8 mouse cellular contexts compared by ENCODE assay signal in genomic region chr16:94724747-94725211, GRCm38 (mm10).
DNase-seq lines count a peak whose midpoint lies in the region; ATAC-seq and TF ChIP-seq lines count a peak whose summit lies in the region.

No protein-coding gene starts in this region.

- TF ChIP-seq POLR2A in testis, adult 2 months (IDR thresholded peaks at IDR 0.05; ENCODE audit: control insufficient read depth, low read depth, low read length): no peak

- peak overlapping the region; percentile 14; the same call in 1 of the 2 replicates for H3K4me3 ChIP-seq in testis, adult 2 months (ENCODE audit: control insufficient read depth, low read depth, low read length)
- peak overlapping the region; percentile 44 for H3K4me3 ChIP-seq in heart, postnatal 0 days (ENCODE audit: low read depth, low read length)
- H3K4me3 ChIP-seq in megakaryocyte, embryonic 14.5 days (replicated peaks): peak overlapping the region; percentile 92

- no peak for TF ChIP-seq EP300 in heart, postnatal 0 days (IDR thresholded peaks at IDR 0.05; ENCODE audit: low read depth)

- peak overlapping the region; percentile 70 for H3K4me2 ChIP-seq in heart, postnatal 0 days (ENCODE audit: low read depth, low read length)

- DNase-seq in testis, postnatal 14 days (ENCODE audit: low spot score): no peak
- DNase-seq in cerebellum, postnatal 25 days: peak; percentile 70 to 78
- peak; percentile 35 for DNase-seq in heart, postnatal 0 days (ENCODE audit: low spot score)
- peak; percentile 44 to 45 for DNase-seq in layer of hippocampus, postnatal 36 days
- DNase-seq in right cerebral cortex, postnatal 25 days: peak; percentile 56
- no peak for DNase-seq in MN1 (ENCODE audit: low spot score)

- H3K27ac ChIP-seq in testis, adult 2 months (ENCODE audit: control insufficient read depth, insufficient read depth, low read depth, low read length): no peak overlapping the region
- peak overlapping the region; percentile 98 for H3K27ac ChIP-seq in heart, postnatal 0 days (ENCODE audit: low read depth)

- no peak for ATAC-seq in heart, postnatal 0 days (ENCODE audit: insufficient read depth, low read depth)

- no peaks in the 10 kb centered on the region for H3K27me3 ChIP-seq in testis, adult 2 months (ENCODE audit: control insufficient read depth, insufficient read depth, low read length)
- no peaks in the 10 kb centered on the region for H3K27me3 ChIP-seq in heart, postnatal 0 days (ENCODE audit: control insufficient read depth, insufficient read depth, low read length)
- H3K27me3 ChIP-seq in megakaryocyte, embryonic 14.5 days (replicated peaks): peaks cover 35% of the 10 kb centered on the region

- no peaks in the 10 kb centered on the region for H3K36me3 ChIP-seq in testis, adult 2 months (ENCODE audit: control insufficient read depth, insufficient read depth, low read length)
- no peaks in the 10 kb centered on the region for H3K36me3 ChIP-seq in heart, postnatal 0 days (replicated peaks; ENCODE audit: control insufficient read depth, insufficient read depth, low read length)
- H3K36me3 ChIP-seq in megakaryocyte, embryonic 14.5 days (replicated peaks; ENCODE audit: low read length): no peaks in the 10 kb centered on the region

- peaks cover 12% of the 10 kb centered on the region for H3K4me1 ChIP-seq in testis, adult 2 months (ENCODE audit: control insufficient read depth, insufficient read depth, low read length)
- H3K4me1 ChIP-seq in heart, postnatal 0 days (ENCODE audit: control insufficient read depth, insufficient read depth): peaks cover 24% of the 10 kb centered on the region
- peaks cover 24% of the 10 kb centered on the region for H3K4me1 ChIP-seq in megakaryocyte, embryonic 14.5 days

- no peak for TF ChIP-seq CTCF in testis, adult 2 months (IDR thresholded peaks at IDR 0.05; ENCODE audit: control insufficient read depth, insufficient read depth, insufficient replicate concordance, low read depth, low read length)
- TF ChIP-seq CTCF in heart, postnatal 0 days (IDR thresholded peaks at IDR 0.05; ENCODE audit: low read depth): no peak

- 0 out of 2 replicates have a peak, but pooled peaks cover 4% of the 10 kb centered on the region for H3K9me3 ChIP-seq in heart, postnatal 0 days (replicated peaks; ENCODE audit: control insufficient read depth, low read length)
- peaks cover 24% of the 10 kb centered on the region for H3K9me3 ChIP-seq in megakaryocyte, embryonic 14.5 days

- 10% methylated on average over 18 of the region's 18 CpGs for WGBS in heart, postnatal 0 days

- peak overlapping the region; percentile 54 for H3K9ac ChIP-seq in heart, postnatal 0 days (replicated peaks; ENCODE audit: low read depth, low read length)

Comparison
In these comparisons a context has a peak if more than half of its experiments do, and no peak if none do; other contexts are left out.
1. H3K4me3 ChIP-seq: peak in every context shown above with its lines; median percentile 92 in megakaryocyte, embryonic 14.5 days; 44 in heart, postnatal 0 days; 14 in testis, adult 2 months.
2. DNase-seq: peak in cerebellum, postnatal 25 days (2 of 2), heart, postnatal 0 days (single experiment), layer of hippocampus, postnatal 36 days (2 of 2) and right cerebral cortex, postnatal 25 days (single experiment); none in testis, postnatal 14 days (single experiment) and MN1 (single experiment).